Mouse (Mus musculus) ES-Bruce4 (cell line): Measurements from ENCODE around the gene Srsf6.

Experiments
- CTCF ChIP-seq: IDR thresholded peaks from one replicate; pipeline ENCODE4 v1.8.1; 2011; ENCODE audit warnings: low read depth, low read length
- EP300 ChIP-seq: IDR thresholded peaks from 2 replicates; pipeline ENCODE4 v1.6.1; 2011; ENCODE audit warnings: low read depth, low read length; ENCODE audit not compliant: insufficient read depth
- POLR2A ChIP-seq: IDR thresholded peaks from one replicate; pipeline ENCODE4 v1.8.1; 2011; ENCODE audit warnings: low read length; ENCODE audit not compliant: insufficient read depth

DNA sequence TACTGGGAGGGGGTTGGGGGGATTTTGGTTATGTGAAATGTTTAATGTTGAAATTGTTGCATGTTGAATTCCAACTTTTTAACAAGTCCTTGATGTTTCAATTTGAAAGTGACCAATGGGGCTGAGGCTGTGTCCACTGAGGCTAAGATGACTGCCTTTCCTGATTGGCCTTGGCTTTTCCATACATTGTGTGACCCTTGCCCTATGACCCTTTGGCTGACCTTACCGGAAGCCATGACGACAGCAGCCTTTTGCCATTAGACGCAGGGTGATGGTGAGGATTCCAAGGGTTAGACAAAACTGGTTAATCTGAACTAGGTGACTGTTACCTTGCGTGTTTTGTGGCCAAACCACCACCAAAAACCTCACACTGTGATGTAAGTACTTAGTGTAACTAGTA, 1.4 kb downstream of the Srsf6 start:
- TF ChIP-seq POLR2A: no peak
- TF ChIP-seq CTCF: no peak
- no peak for TF ChIP-seq EP300
